Mouse (Mus musculus): ENCODE measurements around the gene Pqbp1. TPM values are rescaled to one million over a fixed set of nuclear protein-coding genes. Genes with fewer than 3 reads are reported as not detected.

The Pqbp1 gene
- total RNA-seq, 2 experiments from 2014 or later, result 120 to 121 TPM

GRCm38 (mm10) chrX:7879819-7880218, 19.2 kb downstream of the Pqbp1 start:
- peak; percentile 63 to 73 for DNase-seq

GRCm38 (mm10) chrX:7878495-7878894, 20.6 kb downstream of the Pqbp1 start:
- DNase-seq, result peak in 1 of 2 experiments; percentile 33

GRCm38 (mm10) chrX:7878007-7878419, 21.1 kb downstream of the Pqbp1 start, which contains the start of gene Pim2:
Gene Pim2 (plus strand): TSS chrX:7878262.
- peak; percentile 87 to 88 for DNase-seq

- no peak for DNase-seq
These were observed 29.2 kb downstream of the Pqbp1 start for GRCm38 (mm10) chrX:7869826-7870225.

GRCm38 (mm10) chrX:7868506-7868905, 30.6 kb downstream of the Pqbp1 start:
- DNase-seq, result no peak

- DNase-seq, result no peak
These were observed 31.9 kb downstream of the Pqbp1 start for GRCm38 (mm10) chrX:7867141-7867540.

- no peak for DNase-seq
These were observed 33.3 kb downstream of the Pqbp1 start for GRCm38 (mm10) chrX:7865786-7866185.

GRCm38 (mm10) chrX:7865343-7865742, 33.7 kb downstream of the Pqbp1 start:
- DNase-seq, result no peak

GRCm38 (mm10) chrX:7864551-7864950, 34.5 kb downstream of the Pqbp1 start:
- DNase-seq, result no peak

- DNase-seq, result no peak
These were observed 35.9 kb downstream of the Pqbp1 start for GRCm38 (mm10) chrX:7863181-7863580.

GRCm38 (mm10) chrX:7859191-7859753, 39.8 kb downstream of the Pqbp1 start:
- DNase-seq, result no peak

GRCm38 (mm10) chrX:7854578-7854977, 44.5 kb downstream of the Pqbp1 start:
- peak; percentile 45 to 62 for DNase-seq

- DNase-seq, result no peak
These were observed 51.2 kb downstream of the Pqbp1 start for GRCm38 (mm10) chrX:7847845-7848244.

Other genes starting within 250 kb of the Pqbp1 start
- 10 to 100 TPM in 1 of 2 experiments, 1 to 10 TPM in 1; 7.7 to 11.9 TPM for gene Prickle3, start 242.0 kb downstream of the Pqbp1 start, total RNA-seq (2021)
- gene Plp2, start 227.9 kb downstream of the Pqbp1 start, total RNA-seq (2021), result 10 to 100 TPM; 73.8 to 80.2 TPM
- gene Magix, start 218.0 kb downstream of the Pqbp1 start, total RNA-seq (2021), result under 1 TPM; 0.66 to 0.89 TPM
- gene Gpkow, start 202.1 kb downstream of the Pqbp1 start, total RNA-seq (2021), result 10 to 100 TPM; 49.7 to 66.9 TPM
- 10 to 100 TPM; 48.7 to 67.5 TPM for gene Wdr45, start 184.9 kb downstream of the Pqbp1 start, total RNA-seq (2021)
- under 1 TPM in 1 of 2 experiments, not detected in 1; 0.43 TPM for gene Gm45208, start 177.0 kb downstream of the Pqbp1 start, total RNA-seq (2021)
- gene Praf2, start 170.8 kb downstream of the Pqbp1 start, total RNA-seq (2021), result 10 to 100 TPM; 11.5 to 16.3 TPM
- gene Ccdc120, start 148.4 kb downstream of the Pqbp1 start, total RNA-seq (2021), result 1 to 10 TPM; 2.2 to 4.0 TPM
- gene Tfe3, start 136.7 kb downstream of the Pqbp1 start, total RNA-seq (2021), result 10 to 100 TPM; 44.5 to 48.7 TPM
- gene Gripap1, start 109.5 kb downstream of the Pqbp1 start, total RNA-seq (2021), result 10 to 100 TPM; 41.0 to 50.8 TPM
- under 1 TPM; 0.49 to 0.89 TPM for gene Kcnd1, start 77.0 kb downstream of the Pqbp1 start, total RNA-seq (2021)
- gene Otud5, start 57.9 kb downstream of the Pqbp1 start, total RNA-seq (2021), result 10 to 100 TPM; 59.0 to 63.3 TPM
- 1 to 10 TPM; 8.5 to 9.0 TPM for gene Pim2, start 21.0 kb downstream of the Pqbp1 start, total RNA-seq (2021)
- gene Slc35a2, start 15.2 kb downstream of the Pqbp1 start, total RNA-seq (2021), result 10 to 100 TPM; 38.6 to 43.9 TPM
- 100 to 1,000 TPM; 113 to 126 TPM for gene Timm17b, start 88 bp upstream of the Pqbp1 start, total RNA-seq (2021)
- not detected for gene Gm10491, start 8.6 kb upstream of the Pqbp1 start, total RNA-seq (2021)
- not detected for gene Gm10490, start 10.3 kb upstream of the Pqbp1 start, total RNA-seq (2021)
- 10 to 100 TPM; 28.0 to 39.7 TPM for gene Pcsk1n, start 20.6 kb upstream of the Pqbp1 start, total RNA-seq (2021)
- not detected for gene Eras, start 29.3 kb upstream of the Pqbp1 start, total RNA-seq (2021)
- gene Hdac6, start 48.6 kb upstream of the Pqbp1 start, total RNA-seq (2021), result 10 to 100 TPM; 16.5 to 17.3 TPM
- gene Gata1, start 78.8 kb upstream of the Pqbp1 start, total RNA-seq (2021), result under 1 TPM in 1 of 2 experiments, not detected in 1; 0.26 TPM
- gene Glod5, start 119.2 kb upstream of the Pqbp1 start, total RNA-seq (2021), result not detected
- gene Suv39h1, start 175.5 kb upstream of the Pqbp1 start, total RNA-seq (2021), result 10 to 100 TPM; 11.0 to 15.1 TPM
- 1 to 10 TPM; 1.7 to 2.3 TPM for gene Was, start 191.2 kb upstream of the Pqbp1 start, total RNA-seq (2021)
- 10 to 100 TPM; 63.2 to 64.0 TPM for gene Wdr13, start 233.6 kb upstream of the Pqbp1 start, total RNA-seq (2021)
- gene Rbm3, start 246.6 kb upstream of the Pqbp1 start, total RNA-seq (2021), result 100 to 1,000 TPM in 1 of 2 experiments, 10 to 100 TPM in 1; 97.4 to 129 TPM

Measured in adrenal gland, postnatal 36 days (tissue).